Mouse (Mus musculus) stomach, adult 2 months (tissue): ENCODE results near the gene Scg3. TPM values are rescaled to one million over a fixed set of nuclear protein-coding genes. Genes with fewer than 3 reads are reported as not detected.

Experiments used
- polyA plus RNA-seq: library from polyadenylated mRNA; depleted of rRNA; stranded (reverse); fragments of >200 nt; gene quantifications from 2 replicates; pipeline ENCODE4 v1.2.3, GENCODE M21; 2012; rRNA removed

Gene Scg3
- 11.6 and 13.4 TPM in 2 replicates for polyA plus RNA-seq

GRCm38 (mm10) chr9:75683426-75684191 is at the start of gene Scg3:
Gene Scg3 (minus strand): TSS chr9:75684056.

GRCm38 (mm10) chr9:75625556-75626307 is 58.1 kb downstream of the Scg3 start, which contains the start of gene Lysmd2:
Gene Lysmd2 (plus strand): TSS chr9:75625741.

DNA sequence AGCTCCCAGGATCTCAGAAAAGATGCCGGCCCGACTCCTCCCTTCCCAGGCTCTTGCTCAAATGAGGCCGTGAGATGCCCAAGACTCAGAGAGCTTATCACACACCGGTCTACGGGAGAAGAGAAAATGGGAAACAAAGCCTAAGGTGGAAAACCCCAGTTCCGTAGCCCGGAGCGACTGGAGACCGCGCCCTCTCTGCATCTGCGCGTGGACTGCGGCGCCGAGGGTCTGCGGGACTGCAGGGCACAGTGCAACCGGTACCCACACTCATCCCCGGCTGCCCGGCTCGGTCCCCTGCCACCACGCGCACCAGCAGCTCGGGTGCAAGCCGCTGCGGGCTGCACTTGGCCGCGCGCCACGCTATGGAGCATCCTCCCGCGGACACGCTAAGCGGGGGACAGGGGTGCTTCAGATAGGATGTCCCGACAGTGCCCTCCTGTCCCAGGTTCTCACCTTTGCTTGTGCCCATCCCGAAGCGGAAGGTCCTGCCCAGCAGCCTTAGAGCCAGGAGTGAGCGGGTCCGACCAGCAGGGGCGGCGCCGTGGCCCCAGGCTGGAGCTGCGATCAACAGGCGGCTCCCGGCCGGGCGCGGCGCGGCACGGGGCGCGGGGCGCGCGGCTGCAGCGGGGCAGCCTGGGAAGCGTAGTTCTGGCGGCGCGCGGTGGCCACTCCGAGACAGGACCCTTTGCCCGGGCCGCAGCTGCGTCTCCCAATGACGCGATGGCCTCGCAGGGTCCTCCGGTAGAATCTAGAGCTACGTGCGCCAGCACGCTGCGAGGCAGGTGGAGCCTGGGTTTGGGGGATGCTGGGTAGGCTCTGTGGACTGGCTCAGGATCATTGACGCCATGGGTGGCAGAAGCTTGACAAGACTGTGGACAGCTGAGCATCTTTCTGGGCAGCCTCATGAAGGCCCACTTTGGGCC is 73.0 kb downstream of the Scg3 start, which contains the start of gene Tmod2:
TSS of gene Tmod2 (minus strand) at position 755 of the 923 bp plus-strand sequence.

Other genes with a start within 250 kb of the Scg3 start
- gene Leo1, start 242.5 kb downstream of the Scg3 start, polyA plus RNA-seq: 0.39 and 0.48 TPM in 2 replicates
- 3.3 and 6.2 TPM in 2 replicates for gene Tmod3, start 124.4 kb downstream of the Scg3 start, polyA plus RNA-seq
- gene Tmod2, start 72.7 kb downstream of the Scg3 start, polyA plus RNA-seq: 0.09 and 0.34 TPM in 2 replicates
- 8.5 and 23.5 TPM in 2 replicates for gene Lysmd2, start 58.3 kb downstream of the Scg3 start, polyA plus RNA-seq
- gene Bmp5, start 91.3 kb upstream of the Scg3 start, polyA plus RNA-seq: 0.55 and 0.85 TPM in 2 replicates